Mouse (Mus musculus): ENCODE results near the gene Prdx6b. TPM values are rescaled to one million over a fixed set of nuclear protein-coding genes. Genes with fewer than 3 reads are reported as not detected.

Gene Prdx6b
- polyA plus RNA-seq, 1 experiment from 2014 or later: not detected

DNA sequence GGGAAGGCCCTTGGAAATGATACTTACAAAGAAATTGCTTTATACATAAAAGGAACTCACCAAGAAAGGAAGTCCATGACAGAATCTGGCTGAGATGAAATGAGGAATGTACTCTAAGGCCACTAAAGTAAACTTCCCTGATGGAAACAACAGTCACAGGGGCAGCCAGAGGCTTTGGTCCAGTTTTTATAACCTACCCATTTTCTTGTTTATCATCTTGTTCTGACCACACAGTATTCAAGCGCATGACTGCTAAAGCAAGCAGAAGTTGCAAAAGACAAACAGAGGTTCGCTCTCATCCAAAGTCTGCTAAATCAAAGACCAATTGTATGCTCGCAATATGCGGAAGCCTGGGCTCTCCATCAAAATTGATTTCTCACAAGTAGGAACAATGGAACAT is 8.5 kb downstream of the Prdx6b start:
- H3K9me3 ChIP-seq: no peaks in the 10 kb centered on the region
- no peak overlapping the region for H3K27ac ChIP-seq (replicated peaks)
- no peak overlapping the region for H3K4me3 ChIP-seq
- H3K36me3 ChIP-seq: no peaks in the 10 kb centered on the region
- WGBS: 89% methylated on average over 4 of the region's 4 CpGs
- no peak for ATAC-seq (ENCODE audit: low FRiP score, low read depth)
- no peak overlapping the region for H3K9ac ChIP-seq
- H3K4me1 ChIP-seq (replicated peaks): no peaks in the 10 kb centered on the region
- H3K27me3 ChIP-seq: no peaks in the 10 kb centered on the region
- H3K4me2 ChIP-seq: no peak overlapping the region

DNA sequence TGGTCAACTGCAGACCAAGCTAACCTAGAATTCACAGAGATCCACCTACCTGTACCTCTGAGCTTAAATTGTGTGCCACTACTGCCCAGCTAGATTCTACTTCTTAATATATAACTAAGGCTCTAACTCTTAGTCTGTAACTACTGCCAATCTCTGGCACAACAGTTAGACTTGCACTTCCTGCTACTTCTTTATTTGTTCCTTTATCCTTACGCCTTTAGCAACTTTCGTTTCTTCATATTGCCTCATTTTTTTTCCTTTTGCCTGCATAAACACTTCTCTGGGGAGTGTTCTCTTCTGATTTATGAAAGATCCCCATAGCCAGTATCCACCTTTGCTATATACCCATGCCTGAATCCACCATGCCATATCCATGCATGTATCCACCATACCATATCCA is 11.7 kb downstream of the Prdx6b start:
- no peak overlapping the region for H3K4me2 ChIP-seq
- H3K27me3 ChIP-seq: no peaks in the 10 kb centered on the region
- ATAC-seq (ENCODE audit: low FRiP score, low read depth): no peak
- WGBS: 96% methylated on average over 2 of the region's 2 CpGs
- H3K4me1 ChIP-seq (replicated peaks): no peaks in the 10 kb centered on the region
- no peaks in the 10 kb centered on the region for H3K9me3 ChIP-seq
- H3K27ac ChIP-seq (replicated peaks): no peak overlapping the region
- H3K9ac ChIP-seq: no peak overlapping the region
- no peaks in the 10 kb centered on the region for H3K36me3 ChIP-seq
- H3K4me3 ChIP-seq: no peak overlapping the region

DNA sequence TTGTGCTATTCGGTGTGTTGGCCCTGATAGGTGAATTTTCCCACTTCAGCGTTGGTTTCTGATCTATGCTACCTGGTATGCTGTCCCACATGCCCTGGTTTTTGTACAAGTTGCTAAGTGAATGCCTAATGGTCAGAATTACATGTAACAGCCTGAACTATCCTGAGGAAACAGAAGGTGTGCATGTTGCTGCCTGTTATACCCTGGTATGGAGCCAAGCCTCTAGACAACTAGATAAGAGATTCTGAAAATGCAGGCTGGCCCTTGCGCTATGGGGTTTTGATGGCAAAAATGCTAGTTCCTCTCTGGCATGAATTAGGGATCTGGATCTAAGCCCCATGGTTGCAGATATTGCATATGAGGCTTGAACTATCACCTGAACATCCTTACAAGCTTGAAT is 15.4 kb downstream of the Prdx6b start:
- WGBS: 89% methylated on average over 3 of the region's 3 CpGs

DNA sequence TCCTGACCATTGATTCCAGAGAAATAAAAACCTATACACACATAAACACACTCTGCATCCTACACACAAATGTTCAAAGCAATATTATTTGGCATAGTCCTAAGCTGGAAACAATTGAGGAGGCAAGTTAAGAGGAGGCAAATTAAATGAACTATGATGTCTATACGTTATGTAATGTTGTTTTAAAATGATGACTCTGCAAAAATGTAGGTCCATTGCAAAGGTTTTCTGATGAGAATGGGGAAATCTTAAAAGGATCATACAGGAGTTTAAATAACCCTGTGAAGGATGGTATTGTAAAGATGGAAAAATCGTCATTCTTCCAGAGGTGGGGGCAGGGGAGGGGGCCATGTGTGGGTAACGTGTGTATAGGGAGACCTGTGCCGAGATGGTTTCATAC is 17.5 kb downstream of the Prdx6b start:
- Histone ChIP-seq H3K4me3 (no peak overlapping the region), H3K27ac (replicated peaks) (no peak overlapping the region), H3K9ac (no peak overlapping the region), H3K9me3 (no peaks in the 10 kb centered on the region), H3K27me3 (no peaks in the 10 kb centered on the region), H3K4me2 (no peak overlapping the region), H3K36me3 (no peaks in the 10 kb centered on the region), H3K4me1 (replicated peaks) (peaks cover 2% of the 10 kb centered on the region; the same call in 1 of the 2 replicates)
- WGBS: 80% methylated on average over 4 of the region's 4 CpGs
- no peak for ATAC-seq (ENCODE audit: low FRiP score, low read depth)

More for the DNA sequence above, 15.4 kb downstream of the Prdx6b start:
- Histone ChIP-seq H3K9ac (no peak overlapping the region), H3K27ac (replicated peaks) (no peak overlapping the region), H3K36me3 (no peaks in the 10 kb centered on the region), H3K4me3 (no peak overlapping the region), H3K4me1 (replicated peaks) (no peaks in the 10 kb centered on the region), H3K4me2 (no peak overlapping the region), H3K9me3 (no peaks in the 10 kb centered on the region), H3K27me3 (no peaks in the 10 kb centered on the region)
- ATAC-seq (ENCODE audit: low FRiP score, low read depth): no peak

- Histone ChIP-seq H3K9ac (no peak overlapping the region), H3K9me3 (no peaks in the 10 kb centered on the region), H3K27me3 (no peaks in the 10 kb centered on the region), H3K27ac (replicated peaks) (no peak overlapping the region), H3K36me3 (no peaks in the 10 kb centered on the region), H3K4me3 (no peak overlapping the region), H3K4me1 (replicated peaks) (peaks cover 3% of the 10 kb centered on the region; the same call in 1 of the 2 replicates), H3K4me2 (no peak overlapping the region)
- WGBS: 83% methylated on average over 4 of the region's 4 CpGs
- ATAC-seq (ENCODE audit: low FRiP score, low read depth): no peak
Measured at GRCm38 (mm10) chr2:80310772-80311171, 18.5 kb downstream of the Prdx6b start.

GRCm38 (mm10) chr2:80311350-80311749 is 19.1 kb downstream of the Prdx6b start:
- Histone ChIP-seq H3K27me3 (no peaks in the 10 kb centered on the region), H3K4me1 (replicated peaks) (peaks cover 9% of the 10 kb centered on the region), H3K9me3 (no peaks in the 10 kb centered on the region), H3K4me3 (no peak overlapping the region), H3K4me2 (no peak overlapping the region), H3K27ac (replicated peaks) (no peak overlapping the region), H3K36me3 (no peaks in the 10 kb centered on the region), H3K9ac (no peak overlapping the region)
- ATAC-seq (ENCODE audit: low FRiP score, low read depth): no peak
- 77% methylated on average over 4 of the region's 4 CpGs for WGBS

GRCm38 (mm10) chr2:80314201-80314600 is 21.9 kb downstream of the Prdx6b start:
- Histone ChIP-seq H3K27ac (replicated peaks) (no peak overlapping the region), H3K27me3 (no peaks in the 10 kb centered on the region), H3K4me2 (no peak overlapping the region), H3K9me3 (no peaks in the 10 kb centered on the region), H3K4me3 (no peak overlapping the region), H3K36me3 (0 out of 2 replicates have a peak, but pooled peaks cover 6% of the 10 kb centered on the region), H3K9ac (no peak overlapping the region), H3K4me1 (replicated peaks) (peaks cover 17% of the 10 kb centered on the region)
- no peak for ATAC-seq (ENCODE audit: low FRiP score, low read depth)
- 71% methylated on average over 1 of the region's 1 CpGs for WGBS

- WGBS: 41% methylated on average over 7 of the region's 7 CpGs
- 0 out of 2 replicates have a peak, but pooled peaks cover 9% of the 10 kb centered on the region for H3K36me3 ChIP-seq
- no peaks in the 10 kb centered on the region for H3K9me3 ChIP-seq
- H3K27me3 ChIP-seq: no peaks in the 10 kb centered on the region
- H3K4me2 ChIP-seq: peak overlapping the region; percentile 66
- peak overlapping the region; percentile 93 for H3K4me3 ChIP-seq
- ATAC-seq (ENCODE audit: low FRiP score, low read depth): peak; percentile 52
- H3K27ac ChIP-seq (replicated peaks): peak overlapping the region; percentile 97
- H3K9ac ChIP-seq: peak overlapping the region; percentile 92; the same call in 1 of the 2 replicates
- H3K4me1 ChIP-seq (replicated peaks): peaks cover 17% of the 10 kb centered on the region
Measured at GRCm38 (mm10) chr2:80314854-80315241, 22.6 kb downstream of the Prdx6b start.

DNA sequence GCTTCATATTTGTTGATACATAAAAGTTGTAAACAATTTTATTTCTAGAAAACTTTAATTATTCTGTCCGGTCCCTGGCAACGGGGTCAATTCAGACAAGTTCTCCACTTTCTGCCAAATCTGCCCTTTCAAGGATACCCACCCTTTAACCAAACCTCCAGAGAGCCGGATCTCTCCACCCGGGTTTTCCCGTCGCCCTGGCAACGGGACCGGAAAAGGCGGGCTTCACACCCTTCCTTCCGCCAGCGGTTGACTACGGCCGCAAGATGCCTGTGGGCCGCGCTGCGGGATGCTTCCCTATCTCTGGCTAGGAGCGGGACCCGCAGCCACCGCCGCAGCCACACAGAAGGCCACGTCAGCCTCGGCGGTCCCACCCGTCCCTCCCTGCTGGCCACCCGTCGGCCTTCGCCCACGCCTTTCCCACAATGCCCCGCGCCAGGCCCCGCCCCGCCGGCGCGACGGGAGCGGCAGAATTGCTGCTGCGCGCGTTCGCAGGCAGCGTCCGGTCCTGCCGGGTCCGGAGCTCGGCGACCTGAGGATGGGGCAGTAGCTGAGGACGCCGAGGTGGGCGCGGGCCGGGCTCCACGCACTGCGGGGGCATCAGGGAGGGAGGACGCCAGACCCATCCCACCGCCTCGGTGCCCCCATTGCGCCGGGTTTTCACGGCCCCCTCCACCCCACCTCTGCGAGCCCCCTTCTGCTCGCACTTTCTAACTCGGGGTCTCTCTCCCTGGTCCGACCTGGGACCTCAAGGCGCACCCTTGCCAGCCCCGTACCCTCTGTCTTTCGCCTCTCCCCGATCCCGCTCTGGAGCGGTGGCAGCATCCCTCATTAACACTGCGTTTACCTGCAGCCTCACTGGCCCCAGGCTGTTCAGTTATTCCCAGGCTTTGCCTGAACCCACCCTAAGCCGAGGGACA is 23.2 kb downstream of the Prdx6b start, which contains the start of gene Dnajc10:
Dnajc10 (plus strand) TSS at position 225 of the 920 bp plus-strand sequence.
- Histone ChIP-seq H3K27ac (replicated peaks) (peak within 1 kb of the TSS; percentile 97), H3K9me3 (no peaks in the 10 kb centered on the region), H3K4me1 (replicated peaks) (peaks cover 17% of the 10 kb centered on the region), H3K9ac (peak within 1 kb of the TSS; percentile 92), H3K36me3 (0 out of 2 replicates have a peak, but pooled peaks cover 9% of the 10 kb centered on the region), H3K27me3 (no peaks in the 10 kb centered on the region), H3K4me2 (peak within 1 kb of the TSS; percentile 66), H3K4me3 (peak within 1 kb of the TSS; percentile 93)
- WGBS: 0% methylated on average over 63 of the region's 72 CpGs
- ATAC-seq (ENCODE audit: low FRiP score, low read depth): peak; percentile 97

DNA sequence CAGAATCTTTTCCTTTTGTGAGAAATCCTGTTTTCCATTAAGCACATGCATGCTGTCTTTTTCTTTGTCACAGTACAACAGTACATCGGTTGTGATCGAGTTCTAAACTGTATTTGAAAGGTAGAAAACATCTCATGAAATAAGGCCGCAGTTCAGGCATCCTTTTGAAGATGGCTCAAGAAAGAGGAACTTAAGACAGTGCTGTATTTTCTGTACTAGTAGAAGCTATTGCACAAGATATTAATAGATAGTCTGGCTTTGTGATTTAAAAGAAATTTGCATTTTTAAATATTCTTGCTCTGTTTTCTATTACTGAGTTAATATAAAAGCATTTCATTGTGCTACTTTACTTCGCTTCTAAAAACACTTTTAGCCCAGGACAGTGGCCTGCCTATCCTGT is 30.6 kb downstream of the Prdx6b start:
- H3K36me3 ChIP-seq: peaks cover 56% of the 10 kb centered on the region
- WGBS: 97% methylated on average over 4 of the region's 4 CpGs

GRCm38 (mm10) chr2:80325779-80326178 is 33.5 kb downstream of the Prdx6b start:
- ATAC-seq (ENCODE audit: low FRiP score, low read depth): no peak
- no peaks in the 10 kb centered on the region for H3K4me1 ChIP-seq (replicated peaks)
- no peaks in the 10 kb centered on the region for H3K9me3 ChIP-seq
- H3K27ac ChIP-seq (replicated peaks): no peak overlapping the region
- H3K9ac ChIP-seq: no peak overlapping the region
- no peak overlapping the region for H3K4me3 ChIP-seq
- H3K4me2 ChIP-seq: no peak overlapping the region
- peaks cover 63% of the 10 kb centered on the region for H3K36me3 ChIP-seq
- no peaks in the 10 kb centered on the region for H3K27me3 ChIP-seq
- WGBS: 91% methylated on average over 2 of the region's 2 CpGs

More for the DNA sequence above, 30.6 kb downstream of the Prdx6b start:
- H3K27ac ChIP-seq (replicated peaks): no peak overlapping the region
- H3K4me2 ChIP-seq: no peak overlapping the region
- no peaks in the 10 kb centered on the region for H3K27me3 ChIP-seq
- no peak overlapping the region for H3K4me3 ChIP-seq
- H3K4me1 ChIP-seq (replicated peaks): no peaks in the 10 kb centered on the region
- no peaks in the 10 kb centered on the region for H3K9me3 ChIP-seq
- H3K9ac ChIP-seq: no peak overlapping the region
- ATAC-seq (ENCODE audit: low FRiP score, low read depth): no peak

DNA sequence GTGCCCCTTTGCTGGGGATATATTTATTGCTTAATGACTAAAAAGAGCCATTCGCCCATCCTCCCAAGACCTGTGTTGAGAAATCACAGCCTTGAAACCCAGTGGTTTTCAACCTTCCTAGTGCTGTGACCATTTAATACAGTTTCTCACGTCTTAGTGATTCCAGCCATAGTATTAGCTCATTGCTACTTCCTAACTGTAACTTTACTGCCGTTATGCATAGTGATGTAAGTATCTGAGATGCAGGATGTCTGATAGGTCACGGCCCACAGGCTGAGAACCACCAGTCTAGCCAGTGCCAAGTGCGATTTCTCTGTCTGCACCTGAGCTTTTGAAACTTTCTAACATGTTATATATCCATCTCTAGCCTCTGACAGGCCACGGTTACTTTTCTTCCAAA is 35.0 kb downstream of the Prdx6b start:
- WGBS: 93% methylated on average over 6 of the region's 6 CpGs
- H3K27ac ChIP-seq (replicated peaks): no peak overlapping the region
- H3K4me3 ChIP-seq: no peak overlapping the region
- no peak overlapping the region for H3K4me2 ChIP-seq
- no peaks in the 10 kb centered on the region for H3K9me3 ChIP-seq
- H3K36me3 ChIP-seq: peaks cover 58% of the 10 kb centered on the region
- no peaks in the 10 kb centered on the region for H3K27me3 ChIP-seq
- H3K4me1 ChIP-seq (replicated peaks): no peaks in the 10 kb centered on the region
- no peak for ATAC-seq (ENCODE audit: low FRiP score, low read depth)
- no peak overlapping the region for H3K9ac ChIP-seq

All from hindbrain, embryonic 15.5 days (tissue).